Mouse (Mus musculus) neural tube, embryonic 10.5 days (tissue): ENCODE results near the gene Cacna1s.

Experiments
- DNase-seq: peaks from one replicate; pipeline ENCODE4 v3.0.0-alpha.2; 2017; ENCODE audit warnings: low spot score; ENCODE audit errors: extremely low spot score

Cacna1s gene

GRCm38 (mm10) chr1:136116183-136116582 lies 63.6 kb downstream of the Cacna1s start:
- DNase-seq, result peak; percentile 60

- no peak for DNase-seq
Observed at GRCm38 (mm10) chr1:136117069-136117468, 64.5 kb downstream of the Cacna1s start.

GRCm38 (mm10) chr1:136118875-136119274 lies 66.3 kb downstream of the Cacna1s start:
- DNase-seq, result peak; percentile 54

GRCm38 (mm10) chr1:136119571-136120262 lies 67.2 kb downstream of the Cacna1s start:
- no peak for DNase-seq

GRCm38 (mm10) chr1:136120263-136120603 lies 67.7 kb downstream of the Cacna1s start:
- DNase-seq, result no peak

GRCm38 (mm10) chr1:136120785-136121184 lies 68.2 kb downstream of the Cacna1s start:
- no peak for DNase-seq

GRCm38 (mm10) chr1:136122030-136122429 lies 69.5 kb downstream of the Cacna1s start:
- DNase-seq, result no peak

- no peak for DNase-seq
Observed at GRCm38 (mm10) chr1:136126159-136126765, 73.7 kb downstream of the Cacna1s start.

GRCm38 (mm10) chr1:136126895-136127294 lies 74.3 kb downstream of the Cacna1s start:
- no peak for DNase-seq

GRCm38 (mm10) chr1:136127856-136128255 lies 75.3 kb downstream of the Cacna1s start:
- no peak for DNase-seq

- DNase-seq, result no peak
Observed at GRCm38 (mm10) chr1:136128416-136128815, 75.9 kb downstream of the Cacna1s start.

- no peak for DNase-seq
Observed at GRCm38 (mm10) chr1:136128944-136129589, 76.5 kb downstream of the Cacna1s start.

GRCm38 (mm10) chr1:136130107-136130506 lies 77.6 kb downstream of the Cacna1s start:
- no peak for DNase-seq

GRCm38 (mm10) chr1:136130951-136131558 lies 78.5 kb downstream of the Cacna1s start, which contains the start of gene Kif21b:
Gene Kif21b, plus strand, starts transcription at chr1:136131389.
- DNase-seq, result peak; percentile 94

GRCm38 (mm10) chr1:136131603-136132291 lies 79.2 kb downstream of the Cacna1s start:
- peak; percentile 45 for DNase-seq

- DNase-seq, result no peak
Observed at GRCm38 (mm10) chr1:136132386-136133201, 80.0 kb downstream of the Cacna1s start.

- no peak for DNase-seq
Observed at GRCm38 (mm10) chr1:136133570-136134240, 81.2 kb downstream of the Cacna1s start.

- DNase-seq, result no peak
Observed at GRCm38 (mm10) chr1:136134547-136134946, 82.0 kb downstream of the Cacna1s start.

GRCm38 (mm10) chr1:136135046-136135445 lies 82.5 kb downstream of the Cacna1s start:
- DNase-seq, result no peak
